Mouse (Mus musculus): ENCODE data around the gene Tbc1d5. TPM values are rescaled to one million over a fixed set of nuclear protein-coding genes. Genes with fewer than 3 reads are reported as not detected.
A peak's percentile ranks its signal among the peaks of the same experiment; 100 is the strongest.

Tbc1d5 gene
- 10 to 100 TPM; 19.8 to 22.0 TPM for total RNA-seq (2021)
- long read RNA-seq, experiment 1, full-length matches to known transcripts: 3 of 8 reads
- long read RNA-seq, experiment 1, partial matches to known transcripts: 4 of 8 reads
- long read RNA-seq, experiment 1, other reads (novel, unspliced or antisense): 1 of 8 reads
- long read RNA-seq, experiment 2, partial matches to known transcripts: 7 of 7 reads
- long read RNA-seq, experiment 2, other reads (novel, unspliced or antisense): 0 of 7 reads

GRCm38 (mm10) chr17:51179195-51179953 is at the start of gene Tbc1d5:
TSS of gene Tbc1d5 (minus strand) at chr17:51179352.
- DNase-seq (ENCODE audit: low spot score in 2 of 2): peak; percentile 92 to 93

GRCm38 (mm10) chr17:51226056-51226455 is 46.9 kb upstream of the Tbc1d5 start:
- no peak for DNase-seq (ENCODE audit: low spot score in 2 of 2)

GRCm38 (mm10) chr17:51223152-51223551 is 44.0 kb upstream of the Tbc1d5 start:
- no peak for DNase-seq (ENCODE audit: low spot score in 2 of 2)

GRCm38 (mm10) chr17:51221075-51221474 is 41.9 kb upstream of the Tbc1d5 start:
- no peak for DNase-seq (ENCODE audit: low spot score in 2 of 2)

- DNase-seq (ENCODE audit: low spot score in 2 of 2): no peak
Observed at GRCm38 (mm10) chr17:51219897-51220296, 40.7 kb upstream of the Tbc1d5 start.

GRCm38 (mm10) chr17:51216426-51216825 is 37.3 kb upstream of the Tbc1d5 start:
- DNase-seq (ENCODE audit: low spot score in 2 of 2): peak in 1 of 2 experiments; percentile 22

- DNase-seq (ENCODE audit: low spot score in 2 of 2): no peak
Observed at GRCm38 (mm10) chr17:51209565-51209964, 30.4 kb upstream of the Tbc1d5 start.

GRCm38 (mm10) chr17:51204643-51205042 is 25.5 kb upstream of the Tbc1d5 start:
- no peak for DNase-seq (ENCODE audit: low spot score in 2 of 2)

- DNase-seq (ENCODE audit: low spot score in 2 of 2): no peak
Observed at GRCm38 (mm10) chr17:51195561-51195960, 16.4 kb upstream of the Tbc1d5 start.

GRCm38 (mm10) chr17:51194787-51195186 is 15.6 kb upstream of the Tbc1d5 start:
- DNase-seq (ENCODE audit: low spot score in 2 of 2): no peak

- no peak for DNase-seq (ENCODE audit: low spot score in 2 of 2)
Observed at GRCm38 (mm10) chr17:51191381-51191780, 12.2 kb upstream of the Tbc1d5 start.

GRCm38 (mm10) chr17:51182715-51183114 is 3.6 kb upstream of the Tbc1d5 start:
- DNase-seq (ENCODE audit: low spot score in 2 of 2): no peak

GRCm38 (mm10) chr17:51178491-51179194 is 509 bp downstream of the Tbc1d5 start:
- DNase-seq (ENCODE audit: low spot score in 2 of 2): peak; percentile 64 to 65

- no peak for DNase-seq (ENCODE audit: low spot score in 2 of 2)
Observed at GRCm38 (mm10) chr17:51177923-51178322, 1.2 kb downstream of the Tbc1d5 start.

GRCm38 (mm10) chr17:51172332-51172731 is 6.8 kb downstream of the Tbc1d5 start:
- no peak for DNase-seq (ENCODE audit: low spot score in 2 of 2)

- no peak for DNase-seq (ENCODE audit: low spot score in 2 of 2)
Observed at GRCm38 (mm10) chr17:51171504-51171903, 7.6 kb downstream of the Tbc1d5 start.

GRCm38 (mm10) chr17:51169911-51170310 is 9.2 kb downstream of the Tbc1d5 start:
- no peak for DNase-seq (ENCODE audit: low spot score in 2 of 2)

- no peak for DNase-seq (ENCODE audit: low spot score in 2 of 2)
Observed at GRCm38 (mm10) chr17:51162366-51162765, 16.8 kb downstream of the Tbc1d5 start.

- no peak for DNase-seq (ENCODE audit: low spot score in 2 of 2)
Observed at GRCm38 (mm10) chr17:51159261-51159660, 19.9 kb downstream of the Tbc1d5 start.

GRCm38 (mm10) chr17:51150999-51151398 is 28.2 kb downstream of the Tbc1d5 start:
- no peak for DNase-seq (ENCODE audit: low spot score in 2 of 2)

- DNase-seq (ENCODE audit: low spot score in 2 of 2): no peak
Observed at GRCm38 (mm10) chr17:51144983-51145382, 34.2 kb downstream of the Tbc1d5 start.

- DNase-seq (ENCODE audit: low spot score in 2 of 2): no peak
Observed at GRCm38 (mm10) chr17:51142095-51142494, 37.1 kb downstream of the Tbc1d5 start.

Measured in adrenal gland, adult 18-20 months (tissue).